Mouse (Mus musculus) neural tube, embryonic 11.5 days (tissue): ENCODE results near the gene Gm266. TPM values are rescaled to one million over a fixed set of nuclear protein-coding genes. Genes with fewer than 3 reads are reported as not detected.

ENCODE experiments used
- ATAC-seq: fragments of 200-750 bp; cut with Nextera tagmentation; 2 replicates; pipeline ENCODE4 v1.8.0; 2017; ENCODE audit warnings: moderate number of reproducible peaks, mild to moderate bottlenecking, moderate TSS enrichment, moderate library complexity; ENCODE audit not compliant: insufficient read depth, low FRiP score, low TSS enrichment
- DNase-seq: peaks from one replicate; pipeline ENCODE4 v3.0.0-alpha.2; 2015; ENCODE audit warnings: low spot score
- H3K27ac ChIP-seq: fragments of 300-500 bp; sonication (generic); 2 replicates; pipeline ENCODE4 v1.5.1; 2014; ENCODE audit warnings: low read depth, mild to moderate bottlenecking, low read length
- H3K27me3 ChIP-seq: fragments of 300-500 bp; sonication (generic); 2 replicates; pipeline ENCODE4 v1.6.1; 2014; ENCODE audit warnings: mild to moderate bottlenecking, low read length, mixed read lengths; ENCODE audit not compliant: control insufficient read depth, insufficient read depth
- H3K36me3 ChIP-seq: fragments of 300-500 bp; sonication (generic); 2 replicates; pipeline ENCODE4 v1.6.1; 2014; ENCODE audit warnings: mild to moderate bottlenecking, low read length, moderate library complexity, mixed read lengths; ENCODE audit not compliant: control insufficient read depth, insufficient read depth
- H3K4me1 ChIP-seq: fragments of 300-500 bp; sonication (generic); 2 replicates; pipeline ENCODE4 v1.6.1; 2014; ENCODE audit warnings: low read length, mixed read lengths; ENCODE audit not compliant: control insufficient read depth, insufficient read depth
- H3K4me2 ChIP-seq: fragments of 300-500 bp; sonication (generic); 2 replicates; pipeline ENCODE4 v1.6.1; 2014; ENCODE audit warnings: low read depth, mild to moderate bottlenecking, moderate library complexity
- H3K4me3 ChIP-seq: fragments of 300-500 bp; sonication (generic); 2 replicates; pipeline ENCODE4 v1.5.1; 2014; ENCODE audit warnings: low read depth, low read length
- H3K9ac ChIP-seq: fragments of 300-500 bp; sonication (generic); 2 replicates; pipeline ENCODE4 v1.6.1; 2014; ENCODE audit warnings: mild to moderate bottlenecking, low read length
- H3K9me3 ChIP-seq: fragments of 300-500 bp; sonication (generic); 2 replicates; pipeline ENCODE4 v1.6.1; 2016; ENCODE audit warnings: low read length; ENCODE audit not compliant: control insufficient read depth
- WGBS: fragments of 180-500 bp; shearing (Covaris S2); extraction: QIAGEN DNeasy Blood & Tissue Kit; methylation state at CpG from one replicate; pipeline ENCODE4 v1.1.7; 2014; 5-methylcytosine and 5-hydroxymethylcytosine counted together
- polyA plus RNA-seq: library from polyadenylated mRNA; unstranded; fragments of >200 nt; fragmentation: Nextera tagmentation; extraction: Ambion mirVana; gene quantifications from 2 replicates; pipeline ENCODE4 v1.2.1, GENCODE M21; 2014

Gm266 gene
- polyA plus RNA-seq, 1 experiment from 2014 or later = 5.3 TPM

- no peak overlapping the region for H3K4me3 ChIP-seq
- peaks cover 6% of the 10 kb centered on the region; the same call in 1 of the 2 replicates for H3K4me1 ChIP-seq
- 16% methylated on average over 5 of the region's 5 CpGs for WGBS
- ATAC-seq (no peak), DNase-seq (no peak)
- no peak overlapping the region for H3K27ac ChIP-seq
- H3K9ac ChIP-seq = no peak overlapping the region
- H3K36me3 ChIP-seq = no peaks in the 10 kb centered on the region
- H3K9me3 ChIP-seq = no peaks in the 10 kb centered on the region
- H3K27me3 ChIP-seq = peaks cover 97% of the 10 kb centered on the region
- no peak overlapping the region for H3K4me2 ChIP-seq
Measured at GRCm38 (mm10) chr12:111446745-111447144, 38.9 kb downstream of the Gm266 start.

GRCm38 (mm10) chr12:111445890-111446613 lies 39.6 kb downstream of the Gm266 start:
- no peak overlapping the region for H3K4me2 ChIP-seq
- H3K27me3 ChIP-seq = peaks cover 98% of the 10 kb centered on the region
- no peak overlapping the region for H3K9ac ChIP-seq
- no peaks in the 10 kb centered on the region for H3K36me3 ChIP-seq
- ATAC-seq (no peak), DNase-seq (no peak)
- peaks cover 6% of the 10 kb centered on the region; the same call in 1 of the 2 replicates for H3K4me1 ChIP-seq
- no peaks in the 10 kb centered on the region for H3K9me3 ChIP-seq
- H3K4me3 ChIP-seq = peak overlapping the region; percentile 10; the same call in 1 of the 2 replicates
- no peak overlapping the region for H3K27ac ChIP-seq
- 4% methylated on average over 27 of the region's 27 CpGs for WGBS

GRCm38 (mm10) chr12:111445161-111445889 lies 40.3 kb downstream of the Gm266 start:
- H3K27ac ChIP-seq = no peak overlapping the region
- ATAC-seq = no peak
- H3K9ac ChIP-seq = no peak overlapping the region
- H3K4me2 ChIP-seq = no peak overlapping the region
- peaks cover 6% of the 10 kb centered on the region; the same call in 1 of the 2 replicates for H3K4me1 ChIP-seq
- DNase-seq = peak; percentile 19
- no peaks in the 10 kb centered on the region for H3K9me3 ChIP-seq
- peaks cover 94% of the 10 kb centered on the region for H3K27me3 ChIP-seq
- H3K36me3 ChIP-seq = no peaks in the 10 kb centered on the region
- 2% methylated on average over 52 of the region's 52 CpGs for WGBS
- H3K4me3 ChIP-seq = peak overlapping the region; percentile 10; the same call in 1 of the 2 replicates

- no peak overlapping the region for H3K27ac ChIP-seq
- H3K4me1 ChIP-seq = peaks cover 6% of the 10 kb centered on the region; the same call in 1 of the 2 replicates
- H3K27me3 ChIP-seq = peaks cover 83% of the 10 kb centered on the region
- no peaks in the 10 kb centered on the region for H3K9me3 ChIP-seq
- no peak for ATAC-seq
- H3K4me3 ChIP-seq = no peak overlapping the region
- no peak overlapping the region for H3K9ac ChIP-seq
- H3K4me2 ChIP-seq = no peak overlapping the region
- H3K36me3 ChIP-seq = no peaks in the 10 kb centered on the region
- no peak for DNase-seq
- WGBS = 16% methylated on average over 10 of the region's 10 CpGs
Measured at GRCm38 (mm10) chr12:111443921-111444831, 41.4 kb downstream of the Gm266 start.

- H3K27me3 ChIP-seq = peaks cover 73% of the 10 kb centered on the region
- peak overlapping the region; percentile 38 for H3K4me3 ChIP-seq
- no peak for DNase-seq
- no peaks in the 10 kb centered on the region for H3K9me3 ChIP-seq
- peak overlapping the region; percentile 78 for H3K4me2 ChIP-seq
- WGBS = 10% methylated on average over 15 of the region's 15 CpGs
- ATAC-seq = no peak
- H3K27ac ChIP-seq = no peak overlapping the region
- H3K36me3 ChIP-seq = no peaks in the 10 kb centered on the region
- H3K4me1 ChIP-seq = peaks cover 6% of the 10 kb centered on the region; the same call in 1 of the 2 replicates
- H3K9ac ChIP-seq = 0 out of 2 replicates have a peak overlapping the region, but pooled peaks have one; percentile 18
Measured at GRCm38 (mm10) chr12:111443011-111443870, 42.4 kb downstream of the Gm266 start.

- 0 out of 2 replicates have a peak within 1 kb of the TSS, but pooled peaks have one; percentile 18 for H3K9ac ChIP-seq
- DNase-seq (peak; percentile 80), ATAC-seq (peak; percentile 90)
- peak within 1 kb of the TSS; percentile 38 for H3K4me3 ChIP-seq
- peak within 1 kb of the TSS; percentile 78 for H3K4me2 ChIP-seq
- peaks cover 66% of the 10 kb centered on the region for H3K27me3 ChIP-seq
- peaks cover 6% of the 10 kb centered on the region; the same call in 1 of the 2 replicates for H3K4me1 ChIP-seq
- no peak within 1 kb of the TSS for H3K27ac ChIP-seq
- no peaks in the 10 kb centered on the region for H3K9me3 ChIP-seq
- WGBS = under 1% methylated on average over 48 of the region's 48 CpGs
- no peaks in the 10 kb centered on the region for H3K36me3 ChIP-seq
Measured at GRCm38 (mm10) chr12:111442309-111443010, 43.2 kb downstream of the Gm266 start, which contains the start of gene Tnfaip2. Gene Tnfaip2 (plus strand): TSS chr12:111442469.

- Histone ChIP-seq H3K27ac (no peak overlapping the region), H3K9me3 (no peaks in the 10 kb centered on the region), H3K4me1 (peaks cover 6% of the 10 kb centered on the region; the same call in 1 of the 2 replicates), H3K36me3 (no peaks in the 10 kb centered on the region), H3K4me2 (no peak overlapping the region), H3K9ac (no peak overlapping the region), H3K27me3 (peaks cover 56% of the 10 kb centered on the region), H3K4me3 (no peak overlapping the region)
- DNase-seq = no peak
- no peak for ATAC-seq
- 60% methylated on average over 3 of the region's 3 CpGs for whole genome bisulfite sequencing
Measured at GRCm38 (mm10) chr12:111441523-111441922, 44.1 kb downstream of the Gm266 start.
